Mouse (Mus musculus) liver, postnatal 0 days (tissue): ENCODE data around the gene Gm49384.

Experiments used
- CTCF ChIP-seq: sonication (generic); IDR thresholded peaks from 2 replicates; pipeline ENCODE4 v1.5.1; 2016; ENCODE audit warnings: antibody characterized with exemption, low read depth
- EP300 ChIP-seq: IDR thresholded peaks from 2 replicates; pipeline ENCODE4 v1.6.1; 2016; ENCODE audit warnings: antibody characterized with exemption, low read depth, mild to moderate bottlenecking

GRCm38 (mm10) chr12:69177526-69177925 is 26.5 kb downstream of the Gm49384 start:
- TF ChIP-seq CTCF: no peak
- no peak for TF ChIP-seq EP300
